ENCODE assay signal across 7 mouse cellular contexts in genomic region chr9:107533791-107534407, GRCm38 (mm10). TPM values are rescaled to one million over a fixed set of nuclear protein-coding genes. Genes with fewer than 3 reads are reported as not detected.
DNase-seq lines count a peak whose midpoint lies in the region; ATAC-seq lines count a peak whose summit lies in the region.

Gene Tmem115 (plus strand): TSS chr9:107533945.

- peak within 1 kb of the TSS; percentile 96 for H3K9ac ChIP-seq in midbrain, embryonic 13.5 days (replicated peaks)

- H3K9me3 ChIP-seq in embryonic facial prominence, embryonic 10.5 days = no peaks in the 10 kb centered on the region
- H3K9me3 ChIP-seq in limb, embryonic 10.5 days (replicated peaks) = no peaks in the 10 kb centered on the region
- H3K9me3 ChIP-seq in midbrain, embryonic 13.5 days = no peaks in the 10 kb centered on the region

- peak within 1 kb of the TSS; percentile 84 for H3K27ac ChIP-seq in embryonic facial prominence, embryonic 10.5 days (replicated peaks)
- peak within 1 kb of the TSS; percentile 85 for H3K27ac ChIP-seq in limb, embryonic 10.5 days
- peak within 1 kb of the TSS; percentile 71; the same call in 1 of the 2 replicates for H3K27ac ChIP-seq in midbrain, embryonic 13.5 days

- peak within 1 kb of the TSS; percentile 93 for H3K4me3 ChIP-seq in embryonic facial prominence, embryonic 10.5 days
- H3K4me3 ChIP-seq in limb, embryonic 10.5 days = peak within 1 kb of the TSS; percentile 75
- H3K4me3 ChIP-seq in midbrain, embryonic 13.5 days (replicated peaks) = peak within 1 kb of the TSS; percentile 89

- peak; percentile 92 for DNase-seq in adrenal gland, postnatal 10 days
- peak; percentile 94 for DNase-seq in embryonic facial prominence, embryonic 10.5 days (ENCODE audit: low spot score)
- peak; percentile 98 for DNase-seq in gonadal fat pad, adult 2 months (ENCODE audit: low read depth)
- peak; percentile 98 for DNase-seq in kidney, adult 11 months
- DNase-seq in limb, embryonic 10.5 days (ENCODE audit: low spot score) = peak; percentile 89
- DNase-seq in spleen, adult 12 weeks (ENCODE audit: low spot score) = peak; percentile 78

- peak; percentile 99 for ATAC-seq in midbrain, embryonic 13.5 days

- peaks cover 25% of the 10 kb centered on the region for H3K36me3 ChIP-seq in embryonic facial prominence, embryonic 10.5 days (replicated peaks)
- H3K36me3 ChIP-seq in limb, embryonic 10.5 days = peaks cover 25% of the 10 kb centered on the region
- peaks cover 16% of the 10 kb centered on the region for H3K36me3 ChIP-seq in midbrain, embryonic 13.5 days

- H3K27me3 ChIP-seq in embryonic facial prominence, embryonic 10.5 days (replicated peaks; ENCODE audit: low read depth, poor library complexity, severe bottlenecking) = peaks cover 9% of the 10 kb centered on the region; the same call in 1 of the 2 replicates
- peaks cover 16% of the 10 kb centered on the region; the same call in 1 of the 2 replicates for H3K27me3 ChIP-seq in limb, embryonic 10.5 days (ENCODE audit: low read depth, poor library complexity, severe bottlenecking)
- H3K27me3 ChIP-seq in midbrain, embryonic 13.5 days = no peaks in the 10 kb centered on the region; the same call in 1 of the 2 replicates

- WGBS in embryonic facial prominence, embryonic 10.5 days = under 1% methylated on average over 48 of the region's 48 CpGs
- WGBS in limb, embryonic 10.5 days = under 1% methylated on average over 48 of the region's 48 CpGs
- WGBS in midbrain, embryonic 13.5 days = under 1% methylated on average over 48 of the region's 48 CpGs

- H3K4me2 ChIP-seq in midbrain, embryonic 13.5 days (replicated peaks) = peak within 1 kb of the TSS; percentile 100

- H3K4me1 ChIP-seq in embryonic facial prominence, embryonic 10.5 days = peaks cover 40% of the 10 kb centered on the region
- peaks cover 36% of the 10 kb centered on the region for H3K4me1 ChIP-seq in limb, embryonic 10.5 days
- H3K4me1 ChIP-seq in midbrain, embryonic 13.5 days (replicated peaks) = peaks cover 37% of the 10 kb centered on the region

RNA-seq across cellular contexts. Expression of gene Tmem115, which starts in this region (rescaled TPM):
- total RNA-seq in adrenal gland, postnatal 10 days (2021) = 10 to 100 TPM; 31.4 to 37.6 TPM
- polyA plus RNA-seq in embryonic facial prominence, embryonic 10.5 days (2016; fragmentation: Nextera tagmentation; extraction: Ambion mirVana) = 37.9 and 39.3 TPM in 2 replicates
- 54.1 and 56.0 TPM in 2 replicates for polyA plus RNA-seq in gonadal fat pad, adult 2 months (2012; rRNA removed)
- 41.3 and 43.5 TPM in 2 replicates for polyA plus RNA-seq in limb, embryonic 10.5 days (2016; fragmentation: Nextera tagmentation; extraction: Ambion mirVana)
- polyA plus RNA-seq in midbrain, embryonic 13.5 days (2015; fragmentation: Nextera tagmentation; extraction: Ambion mirVana) = 38.6 and 41.3 TPM in 2 replicates

Comparison
In these comparisons a context has a peak if more than half of its experiments do, and no peak if none do; other contexts are left out.
1. Peak in every context shown above with its lines: DNase-seq, ATAC-seq, H3K4me3 ChIP-seq and H3K27ac ChIP-seq.